Mouse (Mus musculus): ENCODE measurements at regions not wholly inside any gene's neighbourhood (a gene's known extent, or its start where the extent isn't known, plus 50 kb on each side); places are given as distances from the start of the nearest gene placed in this dataset.

GRCm38 (mm10) chr6:143368646-143369045, 201.6 kb downstream of the Etnk1 start:
- TF ChIP-seq CTCF (IDR thresholded peaks at IDR 0.05; ENCODE audit: low read depth) (no peak), EP300 (IDR thresholded peaks at IDR 0.05; ENCODE audit: low read depth) (no peak)

All from liver, postnatal 0 days (tissue).